Mouse (Mus musculus) hindbrain, embryonic 14.5 days (tissue): ENCODE data around the gene Hlcs. TPM values are rescaled to one million over a fixed set of nuclear protein-coding genes. Genes with fewer than 3 reads are reported as not detected.
A peak's percentile ranks its signal among the peaks of the same experiment; 100 is the strongest.

Source experiments
- ATAC-seq: fragments of 200-750 bp; cut with Nextera tagmentation; 2 replicates; pipeline ENCODE4 v1.8.0; 2017; ENCODE audit warnings: moderate number of reproducible peaks, mild to moderate bottlenecking, moderate TSS enrichment, moderate library complexity; ENCODE audit not compliant: low FRiP score
- DNase-seq: peaks from one replicate; pipeline ENCODE4 v3.0.0-alpha.2; 2015; ENCODE audit warnings: low spot score
- H3K27ac ChIP-seq: fragments of 300-500 bp; sonication (generic); 2 replicates; pipeline ENCODE4 v1.5.1; 2014; ENCODE audit warnings: mild to moderate bottlenecking, moderate library complexity
- H3K27me3 ChIP-seq: fragments of 300-500 bp; sonication (generic); 2 replicates; pipeline ENCODE4 v1.6.1; 2014; ENCODE audit warnings: mild to moderate bottlenecking, low read length, mixed read lengths; ENCODE audit not compliant: control insufficient read depth, insufficient read depth
- H3K36me3 ChIP-seq: fragments of 300-500 bp; sonication (generic); replicated peaks from 2 replicates; pipeline ENCODE4 v1.6.1; 2014; ENCODE audit not compliant: control insufficient read depth, insufficient read depth
- H3K4me1 ChIP-seq: fragments of 300-500 bp; sonication (generic); replicated peaks from 2 replicates; pipeline ENCODE4 v1.6.1; 2014; ENCODE audit warnings: antibody characterized with exemption, low read length, mixed read lengths; ENCODE audit not compliant: control insufficient read depth, insufficient read depth
- H3K4me2 ChIP-seq: fragments of 300-500 bp; sonication (generic); replicated peaks from 2 replicates; pipeline ENCODE4 v1.6.1; 2014; ENCODE audit warnings: mild to moderate bottlenecking, moderate library complexity
- H3K4me3 ChIP-seq: fragments of 300-500 bp; sonication (generic); replicated peaks from 2 replicates; pipeline ENCODE4 v1.5.1; 2014; ENCODE audit warnings: mild to moderate bottlenecking, low read length
- H3K9ac ChIP-seq: fragments of 300-500 bp; sonication (generic); 2 replicates; pipeline ENCODE4 v1.6.1; 2014
- H3K9me3 ChIP-seq: fragments of 300-500 bp; sonication (generic); 2 replicates; pipeline ENCODE4 v1.6.1; 2016; ENCODE audit warnings: low read length; ENCODE audit not compliant: control insufficient read depth
- WGBS: fragments of 180-500 bp; shearing (Covaris S2); extraction: QIAGEN DNeasy Blood & Tissue Kit; methylation state at CpG from one replicate; pipeline ENCODE4 v1.1.7; 2014; 5-methylcytosine and 5-hydroxymethylcytosine counted together
- polyA plus RNA-seq: library from polyadenylated mRNA; unstranded; fragments of >200 nt; fragmentation: Nextera tagmentation; extraction: Ambion mirVana; gene quantifications from 2 replicates; pipeline ENCODE4 v1.2.1, GENCODE M21; 2014

The Hlcs gene
- polyA plus RNA-seq, 1 experiment from 2014 or later, result 7.7 TPM

DNA sequence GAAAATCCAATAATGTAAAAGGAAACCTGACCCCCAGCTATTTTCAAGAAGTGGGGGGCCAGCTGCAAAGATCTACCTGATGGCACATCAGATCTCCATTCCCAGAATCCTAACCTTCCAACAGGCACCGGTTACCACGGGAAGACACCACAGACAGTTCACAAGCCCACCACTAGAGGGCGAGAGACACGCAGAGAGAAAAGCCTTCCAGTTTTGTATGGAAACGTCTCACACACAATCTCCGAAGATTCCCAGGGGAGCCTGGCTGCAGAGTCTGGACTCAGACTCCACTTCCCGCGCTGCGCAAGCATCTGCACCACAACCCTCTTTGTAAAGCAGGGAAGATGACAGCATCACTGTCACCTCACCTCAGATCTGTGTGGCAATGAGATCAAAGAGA is 43.7 kb downstream of the Hlcs start:
- peak overlapping the region; percentile 40; the same call in 1 of the 2 replicates for H3K9ac ChIP-seq
- 2% methylated on average over 9 of the region's 9 CpGs for WGBS
- peak overlapping the region; percentile 47 for H3K4me2 ChIP-seq
- H3K4me1 ChIP-seq, result peaks cover 2% of the 10 kb centered on the region; the same call in 1 of the 2 replicates
- no peaks in the 10 kb centered on the region for H3K27me3 ChIP-seq
- DNase-seq, result peak; percentile 97
- peak; percentile 69 for ATAC-seq
- no peak overlapping the region for H3K27ac ChIP-seq
- no peak overlapping the region for H3K4me3 ChIP-seq
- H3K36me3 ChIP-seq, result no peaks in the 10 kb centered on the region; the same call in 1 of the 2 replicates
- H3K9me3 ChIP-seq, result no peaks in the 10 kb centered on the region

DNA sequence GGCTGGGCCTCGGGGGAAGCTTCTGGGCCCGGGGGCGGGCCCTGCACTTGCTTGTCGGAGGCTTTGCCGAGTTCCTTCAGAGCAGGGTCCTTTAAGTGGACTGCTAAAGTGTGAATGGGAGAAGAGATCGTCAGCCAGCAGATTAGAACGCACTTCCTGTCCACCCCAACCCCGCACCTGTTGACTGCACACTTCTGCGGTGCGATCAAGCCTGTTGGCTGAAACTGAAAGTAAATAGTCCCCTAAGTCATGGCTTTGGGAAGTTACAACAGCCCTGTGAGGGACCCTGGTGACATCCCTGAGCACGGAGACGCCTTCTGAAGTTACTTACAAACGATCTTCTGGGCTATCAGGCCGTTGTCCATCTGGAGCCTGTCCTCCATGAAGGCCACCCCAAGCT is 45.2 kb downstream of the Hlcs start:
- Histone ChIP-seq H3K27ac (no peak overlapping the region), H3K27me3 (no peaks in the 10 kb centered on the region), H3K4me2 (no peak overlapping the region), H3K36me3 (no peaks in the 10 kb centered on the region; the same call in 1 of the 2 replicates), H3K9me3 (no peaks in the 10 kb centered on the region), H3K4me1 (peaks cover 2% of the 10 kb centered on the region; the same call in 1 of the 2 replicates), H3K9ac (no peak overlapping the region), H3K4me3 (no peak overlapping the region)
- DNase-seq, result no peak
- ATAC-seq, result no peak
- 94% methylated on average over 14 of the region's 14 CpGs for WGBS

DNA sequence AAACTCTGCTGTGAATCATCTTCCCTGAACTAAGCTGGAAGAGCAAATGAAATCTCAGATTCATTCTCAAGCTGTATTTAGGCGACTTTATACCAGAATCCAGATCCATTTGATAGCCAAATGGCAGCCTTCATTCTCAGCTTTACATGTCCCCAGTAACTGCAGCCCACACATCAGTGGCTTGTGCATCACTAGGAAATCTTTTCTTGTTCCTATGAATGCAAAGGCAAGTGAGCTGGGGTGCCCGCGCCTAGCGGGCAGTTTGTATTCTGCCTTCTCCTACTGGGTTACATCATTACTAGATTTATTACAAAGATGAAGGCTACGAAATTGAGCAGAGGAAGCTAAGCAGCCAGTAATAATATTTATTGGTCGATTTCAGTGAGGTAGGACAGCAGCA is 48.8 kb downstream of the Hlcs start:
- 79% methylated on average over 6 of the region's 6 CpGs for WGBS
- no peak for ATAC-seq
- H3K36me3 ChIP-seq, result no peaks in the 10 kb centered on the region; the same call in 1 of the 2 replicates

DNA sequence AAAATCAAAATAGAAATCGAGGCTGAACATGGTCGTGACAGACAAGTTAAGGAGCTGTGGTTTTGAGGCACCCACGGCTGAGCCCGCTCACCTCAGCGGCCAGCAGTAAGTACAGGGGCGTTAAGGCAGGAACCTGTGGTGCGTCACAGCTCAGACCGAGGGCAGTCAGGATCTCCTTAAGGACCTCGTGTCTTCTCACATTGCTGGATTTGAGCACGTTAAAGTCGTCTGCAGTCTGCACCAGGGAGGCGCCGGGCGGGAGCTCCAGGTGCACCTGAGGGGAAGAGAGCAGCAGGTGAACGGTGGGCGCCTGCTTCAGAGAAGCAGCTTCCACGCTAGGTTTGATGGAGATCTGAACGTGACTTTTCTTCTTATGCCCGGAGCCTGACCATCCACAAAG is 50.9 kb downstream of the Hlcs start:
- WGBS, result 96% methylated on average over 19 of the region's 19 CpGs

More for the DNA sequence above, 48.8 kb downstream of the Hlcs start:
- Histone ChIP-seq H3K9ac (no peak overlapping the region), H3K4me3 (no peak overlapping the region), H3K4me1 (no peaks in the 10 kb centered on the region; the same call in 1 of the 2 replicates), H3K27me3 (no peaks in the 10 kb centered on the region), H3K4me2 (no peak overlapping the region), H3K27ac (no peak overlapping the region), H3K9me3 (no peaks in the 10 kb centered on the region)
- no peak for DNase-seq

DNA sequence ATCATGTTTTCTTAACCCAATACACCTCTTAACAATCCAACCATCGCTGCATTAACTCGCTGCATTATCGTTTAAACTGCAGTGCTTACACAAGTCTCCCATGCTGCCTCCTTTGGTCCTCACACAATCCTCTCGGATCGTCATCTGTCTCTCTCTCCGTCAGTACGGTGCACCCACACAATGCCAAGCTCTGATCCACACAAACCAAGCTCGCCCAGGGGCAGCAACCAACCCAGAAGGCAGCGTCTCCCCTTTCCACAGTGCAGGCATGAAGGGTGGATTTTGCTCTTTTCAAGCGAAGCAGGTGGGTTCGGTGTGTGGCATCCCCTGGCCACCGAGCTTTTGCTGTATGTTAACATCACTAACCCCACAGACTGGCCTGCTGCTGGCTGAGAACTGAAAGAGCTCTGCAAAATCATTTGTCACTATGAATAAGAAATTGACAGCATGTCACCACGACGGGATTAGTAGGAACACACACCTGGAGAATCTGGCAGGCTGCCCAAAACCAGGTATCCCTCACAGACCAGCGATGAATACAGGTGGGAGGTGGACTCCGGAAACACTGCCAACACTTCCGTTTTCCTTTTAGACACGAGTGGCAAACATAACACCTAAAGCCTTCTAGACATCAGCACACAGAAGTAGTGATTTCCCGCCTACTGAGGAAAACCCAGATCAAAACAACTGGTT is 52.3 kb downstream of the Hlcs start:
- Histone ChIP-seq H3K27me3 (no peaks in the 10 kb centered on the region), H3K4me3 (no peak overlapping the region), H3K4me1 (no peaks in the 10 kb centered on the region; the same call in 1 of the 2 replicates), H3K36me3 (no peaks in the 10 kb centered on the region), H3K9ac (no peak overlapping the region), H3K27ac (no peak overlapping the region), H3K4me2 (no peak overlapping the region), H3K9me3 (no peaks in the 10 kb centered on the region)
- ATAC-seq, result no peak
- 89% methylated on average over 19 of the region's 19 CpGs for WGBS
- no peak for DNase-seq

More for the DNA sequence above, 50.9 kb downstream of the Hlcs start:
- DNase-seq, result no peak
- H3K4me2 ChIP-seq, result no peak overlapping the region
- no peak for ATAC-seq
- no peaks in the 10 kb centered on the region; the same call in 1 of the 2 replicates for H3K4me1 ChIP-seq
- no peak overlapping the region for H3K9ac ChIP-seq
- no peaks in the 10 kb centered on the region for H3K36me3 ChIP-seq
- no peak overlapping the region for H3K4me3 ChIP-seq
- H3K27ac ChIP-seq, result no peak overlapping the region
- H3K27me3 ChIP-seq, result no peaks in the 10 kb centered on the region
- no peaks in the 10 kb centered on the region for H3K9me3 ChIP-seq

DNA sequence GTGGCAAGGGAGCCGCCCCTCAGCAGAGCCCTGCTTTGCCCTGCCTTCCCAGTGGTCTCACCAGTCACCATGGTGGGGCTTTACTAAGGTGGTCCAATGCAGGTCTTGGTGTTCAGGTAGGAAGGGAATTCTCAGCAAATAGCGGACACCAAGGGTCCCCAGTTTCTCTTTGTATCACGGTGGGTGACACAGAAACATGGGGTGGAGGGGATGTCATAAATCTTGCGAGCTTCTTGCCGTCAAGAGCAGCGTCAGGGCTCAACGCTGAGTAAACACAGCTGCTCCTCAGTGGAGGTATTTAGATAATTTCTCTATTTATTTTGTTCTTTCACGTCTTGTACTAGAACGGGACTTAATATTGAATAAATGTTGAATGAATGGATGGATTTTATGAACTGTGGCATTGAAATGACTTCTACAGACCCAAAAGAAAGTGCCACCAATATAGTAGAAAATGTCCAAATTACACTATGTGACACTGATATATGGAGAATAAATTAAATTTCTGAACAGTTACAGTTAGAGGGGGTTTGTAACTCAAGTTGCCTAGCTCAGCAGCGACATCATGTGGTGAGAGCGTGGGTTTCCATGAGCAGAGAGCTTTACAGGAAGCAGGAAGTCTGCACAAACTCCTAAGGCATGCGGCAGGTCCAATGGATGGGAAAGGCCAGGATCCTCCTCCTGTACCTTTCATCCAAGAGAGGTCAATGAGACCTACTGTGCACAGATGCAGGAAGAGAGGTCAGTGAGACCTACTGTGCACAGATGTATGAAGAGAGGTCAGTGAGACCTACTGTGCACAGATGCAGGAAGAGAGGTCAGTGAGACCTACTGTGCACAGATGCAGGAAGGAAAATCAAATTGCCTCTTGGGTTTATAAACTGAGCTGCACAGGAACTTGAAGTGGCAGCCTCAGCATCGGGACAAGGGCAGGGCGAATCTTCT is 54.7 kb downstream of the Hlcs start:
- Histone ChIP-seq H3K36me3 (no peaks in the 10 kb centered on the region), H3K4me3 (no peak overlapping the region), H3K27me3 (no peaks in the 10 kb centered on the region), H3K4me1 (0 out of 2 replicates have a peak, but pooled peaks cover 3% of the 10 kb centered on the region), H3K4me2 (no peak overlapping the region), H3K9ac (no peak overlapping the region), H3K27ac (no peak overlapping the region), H3K9me3 (no peaks in the 10 kb centered on the region)
- peak; percentile 82 for ATAC-seq
- peak; percentile 97 for DNase-seq
- 62% methylated on average over 14 of the region's 14 CpGs for WGBS

DNA sequence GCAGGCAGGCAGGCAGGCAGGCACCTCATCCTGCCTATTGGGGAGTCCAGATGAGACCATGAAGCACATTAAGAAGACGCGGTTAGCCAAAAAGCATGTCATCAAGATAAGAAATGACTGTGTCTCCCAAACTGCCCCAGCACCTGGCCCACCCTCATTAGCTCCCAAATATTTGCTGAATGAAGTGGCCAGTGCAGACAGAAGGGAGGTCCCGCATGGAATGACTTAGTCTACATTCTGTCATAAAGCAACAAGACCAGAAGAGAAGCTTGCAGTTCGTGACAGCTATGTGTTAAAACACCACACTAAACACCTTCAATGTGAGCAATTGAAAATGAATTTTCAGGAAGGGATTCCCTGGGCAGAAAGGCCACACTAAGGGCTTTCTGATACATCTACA is 57.8 kb downstream of the Hlcs start:
- DNase-seq (no peak), ATAC-seq (no peak)
- no peaks in the 10 kb centered on the region for H3K27me3 ChIP-seq
- no peaks in the 10 kb centered on the region for H3K36me3 ChIP-seq
- H3K9me3 ChIP-seq, result no peaks in the 10 kb centered on the region
- no peak overlapping the region for H3K9ac ChIP-seq
- no peak overlapping the region for H3K27ac ChIP-seq
- no peak overlapping the region for H3K4me2 ChIP-seq
- no peak overlapping the region for H3K4me3 ChIP-seq
- 85% methylated on average over 4 of the region's 4 CpGs for WGBS
- 0 out of 2 replicates have a peak, but pooled peaks cover 3% of the 10 kb centered on the region for H3K4me1 ChIP-seq

DNA sequence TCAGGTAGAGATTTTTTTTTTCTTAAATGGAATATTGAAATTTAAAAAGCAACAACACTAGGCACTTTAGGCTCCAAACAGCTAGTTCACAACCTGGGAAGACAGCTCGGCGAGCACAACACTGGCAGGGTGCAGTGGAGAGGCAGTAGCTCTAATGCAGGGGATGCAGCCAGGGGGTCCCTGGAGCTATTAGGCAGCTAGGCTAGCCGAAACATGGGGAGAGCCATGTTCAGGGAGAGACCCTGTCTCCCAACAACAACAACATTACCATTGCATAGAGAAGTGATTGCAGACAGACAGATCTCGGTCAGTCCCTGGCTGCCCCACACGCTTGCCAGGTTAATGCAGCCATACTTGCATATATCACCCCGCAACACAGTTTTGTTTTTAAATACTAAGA is 58.3 kb downstream of the Hlcs start:
- DNase-seq (no peak), ATAC-seq (no peak)
- Histone ChIP-seq H3K9me3 (no peaks in the 10 kb centered on the region), H3K36me3 (no peaks in the 10 kb centered on the region), H3K4me3 (no peak overlapping the region), H3K9ac (no peak overlapping the region), H3K4me1 (0 out of 2 replicates have a peak, but pooled peaks cover 3% of the 10 kb centered on the region), H3K4me2 (no peak overlapping the region), H3K27ac (no peak overlapping the region), H3K27me3 (no peaks in the 10 kb centered on the region)
- 89% methylated on average over 6 of the region's 6 CpGs for WGBS

DNA sequence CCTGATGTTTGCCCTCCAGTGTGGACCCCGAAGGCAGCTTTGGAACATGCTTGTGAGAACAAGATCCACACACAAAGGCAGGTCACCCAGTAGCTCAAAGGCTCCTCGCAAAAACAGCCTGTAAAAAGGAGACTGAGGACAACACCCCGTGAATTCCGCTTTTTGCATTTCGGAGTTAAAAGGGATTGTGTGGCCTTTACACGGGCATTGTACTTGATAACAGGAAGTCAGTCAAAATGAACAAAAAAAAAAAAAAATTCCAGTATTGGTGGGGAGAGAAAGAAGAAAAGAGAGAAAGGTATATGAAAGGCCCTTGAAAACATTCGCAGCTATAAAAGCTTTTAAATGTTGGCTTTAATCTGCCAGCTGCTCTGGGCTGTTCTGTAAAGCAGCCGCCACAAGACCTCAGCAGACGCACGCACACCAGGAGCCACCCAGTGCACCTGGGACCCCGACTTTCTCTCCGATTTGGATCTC is 58.9 kb downstream of the Hlcs start:
- Histone ChIP-seq H3K27me3 (no peaks in the 10 kb centered on the region), H3K4me2 (no peak overlapping the region), H3K9me3 (no peaks in the 10 kb centered on the region), H3K4me1 (0 out of 2 replicates have a peak, but pooled peaks cover 3% of the 10 kb centered on the region), H3K4me3 (no peak overlapping the region), H3K27ac (no peak overlapping the region), H3K9ac (no peak overlapping the region), H3K36me3 (no peaks in the 10 kb centered on the region)
- ATAC-seq, result no peak
- 56% methylated on average over 12 of the region's 12 CpGs for WGBS
- no peak for DNase-seq
